Mouse (Mus musculus) layer of hippocampus, adult 9-10 months (tissue): ENCODE measurements around the gene Ndufaf7.

Experiments
- DNase-seq: peaks from one replicate; pipeline ENCODE4 v3.0.0; 2022; ENCODE audit warnings: low spot score

Gene Ndufaf7

DNA sequence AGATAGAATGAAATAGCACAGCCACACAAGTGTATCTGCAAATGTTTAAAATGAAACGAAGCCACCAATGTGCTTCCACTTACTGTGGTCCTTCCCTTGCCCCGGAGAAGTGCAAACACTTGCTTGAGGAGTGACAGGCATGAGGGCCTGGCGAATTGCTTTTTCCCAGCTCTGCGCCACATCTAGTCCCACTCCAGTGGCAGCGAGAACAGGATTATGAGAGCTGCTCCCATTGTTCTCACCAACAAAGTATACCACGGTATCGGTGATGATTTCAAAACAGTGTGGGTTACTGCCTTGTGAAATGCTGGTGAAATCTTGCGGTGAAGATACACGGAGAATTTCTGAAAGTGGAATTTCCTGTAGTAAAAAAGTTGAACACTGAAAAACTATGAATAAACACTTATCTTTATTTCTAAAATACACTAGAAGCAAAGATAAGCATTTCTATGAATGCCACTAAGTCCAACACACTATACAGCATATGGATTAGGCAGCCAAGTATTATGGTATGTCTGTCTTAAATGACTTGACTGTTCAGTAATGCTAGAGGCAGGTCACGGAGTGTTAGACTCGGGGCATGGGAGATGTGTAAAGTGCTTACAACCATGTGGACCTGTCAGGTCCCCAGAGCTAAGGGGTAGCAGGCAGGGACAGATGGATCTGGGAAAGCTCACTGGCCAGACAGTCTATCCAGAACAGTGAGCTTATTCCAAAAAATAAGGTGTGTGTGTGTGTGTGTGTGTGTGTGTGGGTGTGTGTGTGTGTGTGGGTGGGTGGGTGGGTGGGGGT is 29.4 kb downstream of the Ndufaf7 start:
- DNase-seq = no peak

DNA sequence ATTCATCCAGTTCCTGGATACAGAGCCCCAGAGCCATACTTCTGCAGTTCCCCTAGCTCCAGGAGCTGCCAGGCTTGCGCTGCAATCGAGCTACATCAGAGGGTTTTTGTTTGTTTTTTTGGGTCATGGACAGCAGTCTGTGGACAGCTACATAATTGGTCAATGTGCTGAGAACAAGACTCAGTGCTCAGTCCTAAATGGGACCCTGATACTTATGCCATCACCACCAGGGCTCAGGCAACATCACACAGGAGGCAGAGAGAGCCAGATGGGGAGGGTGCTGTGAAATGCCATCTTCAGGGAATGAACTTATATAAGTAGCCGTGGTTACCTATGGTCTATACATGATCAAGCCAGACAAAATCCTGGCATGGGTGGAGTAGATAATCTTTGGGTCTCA is 31.6 kb downstream of the Ndufaf7 start:
- DNase-seq = no peak

DNA sequence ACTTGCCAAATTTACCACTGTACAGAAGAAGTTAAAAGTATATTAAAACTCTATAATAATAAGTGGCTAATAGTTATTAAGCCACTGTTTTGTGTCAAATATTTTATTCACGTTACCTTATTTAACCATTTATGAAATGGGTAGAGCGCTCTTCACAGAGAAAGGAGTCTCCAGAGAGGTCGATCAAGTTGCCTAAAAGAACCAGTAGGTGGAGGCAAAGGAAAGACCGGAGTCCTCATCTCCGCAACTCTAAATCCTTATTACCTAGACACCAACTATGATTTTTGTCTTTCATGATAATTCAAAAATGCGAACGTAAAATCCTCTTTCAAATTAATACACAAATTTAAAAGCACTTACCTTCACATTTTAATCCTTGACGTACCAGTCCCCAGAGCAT is 46.2 kb downstream of the Ndufaf7 start:
- DNase-seq = no peak

DNA sequence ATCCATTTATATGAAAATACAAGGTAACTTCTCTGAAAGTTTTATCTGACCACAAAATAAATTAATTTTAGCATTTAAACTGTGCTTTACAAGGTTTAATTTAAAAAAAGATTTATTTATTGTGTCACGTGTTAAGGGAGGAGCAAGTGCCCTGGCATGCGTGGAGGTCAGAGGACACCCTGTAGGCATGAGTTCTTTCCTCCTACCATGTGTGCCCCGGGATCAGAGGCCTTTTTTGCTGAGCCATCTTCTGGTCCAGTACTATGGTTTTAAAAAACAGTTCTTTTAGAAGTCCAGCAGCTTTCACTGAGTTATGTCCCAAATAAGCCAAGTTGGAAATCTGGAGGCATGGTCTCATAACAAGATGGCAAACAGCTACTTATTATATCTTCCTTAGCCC is 46.8 kb downstream of the Ndufaf7 start:
- DNase-seq = no peak

DNA sequence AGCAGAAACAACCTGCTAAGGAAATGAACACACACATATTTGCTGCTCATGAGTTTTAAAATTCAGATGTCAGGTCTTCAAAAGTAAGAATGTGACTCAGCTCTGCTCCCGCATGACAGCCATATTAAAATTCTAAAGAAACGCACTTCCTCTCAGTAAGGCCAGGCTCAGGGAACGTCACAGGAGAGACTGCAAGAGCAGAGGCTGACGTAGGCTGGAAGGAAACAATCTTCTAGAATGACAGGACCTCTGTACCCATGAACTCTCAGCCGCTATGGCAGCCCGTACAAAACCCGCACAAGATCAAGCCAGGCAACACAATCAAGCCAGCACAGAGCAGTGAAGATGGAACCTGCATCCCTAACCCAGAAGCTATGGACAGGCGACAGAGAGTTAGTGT is 52.1 kb downstream of the Ndufaf7 start:
- no peak for DNase-seq

DNA sequence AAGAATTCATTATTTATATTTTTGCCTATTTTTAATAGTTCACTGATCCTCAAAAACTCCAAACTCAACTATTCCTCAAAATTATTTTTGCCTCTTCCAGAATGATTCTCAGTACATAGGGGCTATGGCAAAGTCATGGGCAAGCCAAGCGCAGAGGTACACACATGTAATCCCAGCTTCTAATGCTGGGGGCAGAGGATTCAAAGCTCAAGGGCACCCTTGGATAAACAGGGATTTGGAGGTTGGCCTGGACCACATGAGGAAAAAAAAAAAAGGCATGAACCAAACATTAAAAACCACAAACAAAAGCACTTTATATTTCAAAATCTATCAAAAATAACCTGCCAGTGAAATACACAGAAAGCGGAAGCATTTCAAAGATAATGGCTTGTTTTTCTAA is 54.6 kb downstream of the Ndufaf7 start:
- no peak for DNase-seq

DNA sequence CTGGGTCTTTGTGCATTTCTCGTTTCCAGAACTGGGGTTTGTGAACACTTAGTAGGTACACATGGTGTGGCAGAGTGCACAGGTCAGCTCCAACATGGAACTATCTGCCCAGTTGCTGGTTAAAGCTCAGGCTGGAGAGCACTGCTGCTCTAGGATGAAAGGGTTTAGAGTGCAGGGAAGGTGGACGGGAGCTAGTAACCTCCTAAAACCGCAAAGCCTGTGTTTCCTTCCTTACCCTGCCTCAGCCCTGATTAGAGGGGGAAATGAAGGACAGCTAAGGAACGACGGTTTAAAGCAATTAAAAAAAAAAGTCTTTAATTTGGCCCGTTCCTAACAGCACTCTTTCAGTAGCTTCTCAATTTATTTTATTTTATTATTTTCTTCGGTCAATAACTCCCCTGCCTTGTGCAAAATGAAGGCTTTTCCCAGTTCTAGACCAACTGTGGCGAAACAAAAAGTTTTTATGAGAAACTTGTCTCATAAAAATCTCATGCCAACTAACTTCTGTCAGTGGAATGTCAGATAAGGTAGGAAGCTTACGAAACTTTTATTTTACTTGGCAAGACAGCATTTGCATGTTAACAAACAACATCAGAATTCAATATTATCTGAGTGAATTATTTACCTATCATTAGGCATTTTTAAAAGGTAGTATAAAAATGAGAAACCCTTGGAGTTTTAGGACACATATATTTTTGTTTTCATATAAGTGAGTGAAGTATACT is 55.5 kb downstream of the Ndufaf7 start:
- no peak for DNase-seq

DNA sequence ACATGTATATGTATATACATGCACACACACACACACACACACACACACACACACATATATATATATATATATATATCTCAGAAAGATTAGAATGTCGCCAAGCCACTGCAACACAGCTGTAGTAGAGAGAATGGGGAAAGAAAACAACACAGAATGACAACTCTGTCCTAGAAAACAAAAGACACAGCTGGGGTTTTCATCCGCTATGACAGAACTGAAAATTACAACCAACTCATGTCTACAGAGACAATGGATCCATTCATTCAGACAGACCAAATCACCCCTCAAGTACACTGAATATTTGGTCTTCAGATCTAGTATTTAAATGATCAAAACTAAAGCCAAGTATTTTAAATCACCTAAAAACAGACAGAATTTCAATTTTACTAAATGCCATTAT is 56.7 kb downstream of the Ndufaf7 start:
- DNase-seq = no peak

DNA sequence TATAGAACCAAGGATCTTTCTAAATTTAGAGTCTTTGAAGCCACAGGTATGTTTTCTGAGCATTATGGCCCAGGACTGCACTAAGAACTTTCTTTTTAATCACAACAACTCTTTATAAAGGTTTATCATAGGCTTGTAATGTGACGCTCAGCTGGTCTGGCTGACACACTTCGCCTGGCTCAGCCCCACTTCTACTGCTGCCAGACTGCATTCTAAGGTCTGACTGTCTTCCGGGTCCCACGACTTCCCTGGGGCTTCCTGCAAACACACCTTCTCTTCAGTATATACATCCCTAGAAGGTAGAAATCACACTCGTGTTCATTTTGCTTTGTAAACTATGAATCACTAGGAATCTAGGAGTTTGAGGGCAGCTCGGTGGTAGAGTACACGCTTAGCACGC is 57.4 kb downstream of the Ndufaf7 start:
- DNase-seq = no peak

DNA sequence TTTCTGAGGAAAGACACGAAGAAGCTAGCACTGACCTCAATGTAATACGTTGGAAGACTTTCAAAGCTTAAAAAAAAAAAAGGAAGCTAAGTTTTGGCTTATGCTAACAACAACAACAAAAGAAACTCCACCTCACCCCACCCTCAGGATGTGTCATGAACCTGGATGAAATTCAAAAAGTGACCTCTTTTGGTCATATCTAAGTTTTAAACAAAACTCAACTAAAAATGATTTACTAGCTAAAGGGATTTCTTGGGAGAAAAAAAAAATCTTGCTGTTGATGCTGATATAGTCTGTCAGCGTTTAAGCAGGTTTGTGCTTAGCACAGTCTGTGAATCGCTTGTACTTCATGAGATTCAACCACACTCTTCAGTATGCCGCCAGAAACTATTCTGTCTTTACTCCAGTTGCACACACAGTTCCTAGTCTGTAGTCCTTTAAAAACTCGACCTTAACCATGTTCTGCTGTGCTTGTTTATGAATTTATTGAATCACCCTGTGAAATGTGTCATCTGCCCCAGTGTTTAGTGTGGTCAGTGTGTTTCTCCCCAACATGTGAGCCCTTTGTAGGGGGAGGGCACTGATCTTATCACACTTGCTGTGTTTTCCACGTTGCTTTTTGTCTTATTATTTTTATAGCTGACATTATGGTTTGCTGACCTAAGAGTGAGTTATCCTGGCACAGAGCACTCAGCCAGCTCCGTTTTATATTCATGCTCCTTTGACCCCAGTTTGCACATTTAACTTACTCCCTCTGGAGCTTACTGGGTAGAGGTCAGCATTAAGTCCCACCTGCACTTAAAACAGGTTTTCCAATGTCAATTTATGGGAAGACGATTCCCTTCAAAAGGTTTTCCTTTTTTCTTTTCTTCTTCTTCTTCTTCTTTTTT is 58.2 kb downstream of the Ndufaf7 start:
- no peak for DNase-seq
